Mouse (Mus musculus) lung, postnatal 0 days (tissue): ENCODE results near the gene Sox14.

Experiments
- CTCF ChIP-seq: IDR thresholded peaks from 2 replicates; pipeline ENCODE4 v1.5.1; 2016; ENCODE audit warnings: antibody characterized with exemption, mild to moderate bottlenecking
- EP300 ChIP-seq: IDR thresholded peaks from 2 replicates; pipeline ENCODE4 v1.6.1; 2016; ENCODE audit warnings: antibody characterized with exemption, mild to moderate bottlenecking, control low read depth

DNA sequence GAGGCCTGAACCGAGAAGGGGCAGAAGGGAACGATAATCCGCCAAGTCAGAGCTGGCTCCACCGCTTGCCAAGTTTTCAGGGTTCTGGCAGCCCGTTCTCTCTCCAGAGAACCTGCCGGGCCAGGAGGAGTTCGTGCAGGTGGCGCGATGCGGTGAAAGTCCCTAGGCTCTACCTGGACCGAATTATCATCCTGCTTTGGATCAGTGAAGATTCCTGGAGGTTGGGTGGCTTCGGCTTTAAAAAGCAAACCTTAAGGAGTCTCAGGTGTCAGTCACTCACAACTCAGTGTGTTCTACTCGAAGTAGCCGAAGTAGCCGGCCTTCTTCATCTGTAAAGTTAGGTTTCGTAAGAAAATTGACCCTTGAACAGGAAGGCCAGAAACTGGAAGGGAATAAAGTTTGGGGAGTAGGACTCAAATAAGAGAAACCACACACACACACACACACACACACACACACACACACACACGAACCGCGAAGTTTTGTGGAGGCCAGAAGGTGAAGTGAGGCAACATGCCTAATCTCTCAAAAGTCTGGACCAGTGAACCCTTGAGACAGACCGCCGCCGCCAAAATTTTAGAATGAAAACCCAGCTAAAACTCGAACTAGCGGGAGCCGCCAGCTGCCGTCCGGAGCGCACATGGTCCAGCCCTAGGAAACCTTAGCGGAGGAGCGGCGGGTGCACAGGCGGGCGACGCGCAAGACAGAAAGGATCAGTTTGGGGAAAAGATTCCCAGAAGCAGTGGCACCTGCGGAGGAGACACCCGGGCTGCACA, 5.0 kb downstream of the Sox14 start:
- no peak for TF ChIP-seq EP300
- TF ChIP-seq CTCF = no peak
